Mouse (Mus musculus): ENCODE results near the gene Trp53rkb. TPM values are rescaled to one million over a fixed set of nuclear protein-coding genes. Genes with fewer than 3 reads are reported as not detected.

Gene Trp53rkb
- polyA plus RNA-seq (2012; rRNA removed), result 2.2 and 2.3 TPM in 2 replicates

DNA sequence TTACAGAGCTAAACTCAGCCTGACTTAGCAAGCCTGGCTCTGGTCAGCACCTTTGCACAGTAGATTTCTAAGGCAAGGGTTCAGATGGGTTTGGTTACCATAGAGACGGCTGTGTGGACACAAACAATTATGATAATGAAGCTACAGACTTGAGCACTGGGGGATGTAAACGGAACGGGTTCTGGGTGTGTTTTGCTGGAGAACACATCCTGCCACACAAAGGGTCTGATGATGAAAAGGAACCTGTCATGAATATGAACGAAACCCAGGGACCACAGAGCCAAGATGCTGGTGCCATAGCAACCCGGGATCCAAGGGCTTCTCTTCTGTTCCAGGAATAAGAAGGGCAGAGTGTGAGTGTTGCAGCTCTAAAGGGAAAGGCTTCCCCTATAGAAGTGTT lies at the start of gene Trp53rkb:
Gene Trp53rkb, plus strand, starts transcription at position 177 of the 400 bp plus-strand sequence.

DNA sequence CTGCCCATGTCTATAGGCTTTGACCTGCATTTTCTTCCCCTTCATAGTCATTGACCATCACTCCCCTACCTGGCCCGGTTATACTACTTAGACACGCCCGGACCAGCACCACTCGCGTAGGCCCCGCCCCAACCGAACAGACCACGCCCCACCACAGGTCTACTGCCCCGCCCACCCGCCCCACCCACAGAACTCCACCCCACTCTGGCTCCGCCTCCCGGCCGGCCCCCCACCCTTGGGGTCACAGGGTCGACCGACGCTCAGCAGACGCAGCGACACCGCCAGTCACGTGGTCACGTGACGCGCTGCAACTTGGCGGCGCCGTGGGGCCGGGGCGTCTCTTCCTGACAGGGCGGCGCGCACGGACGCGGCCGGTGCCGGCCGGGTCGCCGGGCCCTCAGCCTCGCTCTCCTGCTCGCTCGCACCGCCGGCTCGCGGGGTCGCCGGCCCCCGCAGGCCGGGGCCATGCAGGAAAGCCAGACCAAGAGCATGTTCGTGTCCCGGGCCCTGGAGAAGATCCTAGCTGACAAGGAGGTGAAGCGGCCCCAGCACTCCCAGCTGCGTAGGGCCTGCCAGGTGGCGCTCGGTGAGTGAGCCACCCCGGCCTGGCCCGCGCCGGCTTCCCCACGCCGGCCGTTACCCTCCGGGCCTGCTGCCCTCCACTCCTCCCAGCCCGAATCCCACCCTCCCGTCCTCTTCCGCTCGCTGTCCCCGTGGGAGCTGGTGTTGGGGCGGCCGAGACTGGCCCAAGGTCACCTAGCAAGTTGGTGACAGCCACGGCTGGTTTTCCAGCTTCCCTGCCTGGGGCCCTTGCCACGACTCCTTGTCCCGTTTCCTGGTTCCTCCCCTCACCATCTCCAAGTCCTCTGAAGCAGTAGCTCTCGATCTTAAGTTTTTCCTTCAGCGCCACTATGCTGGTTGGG lies 13.2 kb downstream of the Trp53rkb start, which contains the start of gene Arfgef2:
Gene Arfgef2, plus strand, starts transcription at position 339 of the 923 bp plus-strand sequence.

Other genes starting within 250 kb of the Trp53rkb start
- gene Prex1, start 78.7 kb upstream of the Trp53rkb start, polyA plus RNA-seq (2012; rRNA removed), result 9.9 and 11.9 TPM in 2 replicates
- gene Arfgef2, start 13.1 kb downstream of the Trp53rkb start, polyA plus RNA-seq (2012; rRNA removed), result 4.6 and 5.4 TPM in 2 replicates
- 19.9 and 20.2 TPM in 2 replicates for gene Cse1l, start 113.5 kb downstream of the Trp53rkb start, polyA plus RNA-seq (2012; rRNA removed)
- 16.5 and 18.5 TPM in 2 replicates for gene Stau1, start 203.8 kb downstream of the Trp53rkb start, polyA plus RNA-seq (2012; rRNA removed)
- 20.8 and 24.1 TPM in 2 replicates for gene Ddx27, start 222.7 kb downstream of the Trp53rkb start, polyA plus RNA-seq (2012; rRNA removed)